Mouse (Mus musculus) kidney, adult 2 months (tissue): ENCODE measurements around the gene Gtf2i. TPM values are rescaled to one million over a fixed set of nuclear protein-coding genes. Genes with fewer than 3 reads are reported as not detected.

Source experiments
- DNase-seq: peaks from one replicate; pipeline ENCODE4 v3.0.0; 2021
- H3K27ac ChIP-seq: fragments of 200-500 bp; 2 replicates; pipeline ENCODE4 v1.5.1; 2012; ENCODE audit warnings: low read depth, low read length, control low read depth, inconsistent platforms; ENCODE audit not compliant: insufficient read depth
- H3K27me3 ChIP-seq: fragments of 200-500 bp; replicated peaks from 2 replicates; pipeline ENCODE4 v1.6.1; 2012; ENCODE audit warnings: mild to moderate bottlenecking, moderate library complexity, low read length, inconsistent platforms; ENCODE audit not compliant: control insufficient read depth, insufficient read depth
- H3K36me3 ChIP-seq: fragments of 200-500 bp; 2 replicates; pipeline ENCODE4 v1.6.1; 2012; ENCODE audit warnings: mild to moderate bottlenecking, moderate library complexity, low read length, inconsistent platforms; ENCODE audit not compliant: control insufficient read depth, insufficient read depth
- H3K4me1 ChIP-seq: fragments of 200-500 bp; 2 replicates; pipeline ENCODE4 v1.6.1; 2011; ENCODE audit warnings: low read length; ENCODE audit not compliant: control insufficient read depth, insufficient read depth
- H3K4me3 ChIP-seq: fragments of 200-500 bp; 2 replicates; pipeline ENCODE4 v1.5.1; 2011; ENCODE audit warnings: mild to moderate bottlenecking, low read depth, low read length, control low read depth; ENCODE audit not compliant: insufficient read depth
- CTCF ChIP-seq: fragments of 200-500 bp; conservative IDR thresholded peaks from 2 replicates; pipeline ENCODE4 v1.5.1; 2011; ENCODE audit warnings: low read depth, mild to moderate bottlenecking, control low read depth, low read length, moderate library complexity, mixed read lengths; ENCODE audit not compliant: insufficient read depth, insufficient read length
- POLR2A ChIP-seq: fragments of 200-500 bp; IDR thresholded peaks from one replicate; pipeline ENCODE4 v1.6.1; 2011; ENCODE audit warnings: low read depth, low read length, control low read depth
- WGBS: fragments of 180-500 bp; shearing (Covaris S2); methylation state at CpG from one replicate; pipeline ENCODE4 v1.1.7; 2018; 5-methylcytosine and 5-hydroxymethylcytosine counted together
- polyA plus RNA-seq: library from polyadenylated mRNA; depleted of rRNA; stranded (reverse); fragments of >200 nt; gene quantifications from 2 replicates; pipeline ENCODE4 v1.2.3, GENCODE M21; 2012

The Gtf2i gene
- polyA plus RNA-seq, 1 experiment: 103 TPM

DNA sequence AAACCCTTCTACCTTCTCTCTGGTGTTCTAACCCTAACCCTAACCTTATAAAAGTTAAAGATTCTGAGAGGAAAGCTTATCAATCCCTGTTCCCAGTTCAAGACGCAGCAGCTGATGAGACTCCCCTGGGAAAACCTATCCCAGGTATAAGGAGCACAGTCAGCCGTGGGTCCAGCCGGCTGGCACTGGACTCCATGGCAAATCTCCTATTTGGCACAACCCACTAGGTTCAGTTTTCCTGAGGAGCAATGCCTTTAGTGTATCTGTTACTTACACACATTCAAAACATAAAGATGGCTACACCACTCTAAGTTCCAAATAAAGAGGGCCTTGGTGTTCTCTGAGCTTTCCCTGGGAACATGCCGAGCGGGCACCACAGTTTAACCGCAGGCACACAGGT, 23.5 kb downstream of the Gtf2i start:
- TF ChIP-seq CTCF (no peak), POLR2A (no peak)
- Histone ChIP-seq H3K27ac (no peak overlapping the region), H3K4me1 (peaks cover 11% of the 10 kb centered on the region; the same call in 1 of the 2 replicates), H3K27me3 (no peaks in the 10 kb centered on the region), H3K4me3 (no peak overlapping the region), H3K36me3 (peaks cover 2% of the 10 kb centered on the region; the same call in 1 of the 2 replicates)
- peak; percentile 27 for DNase-seq
- WGBS: 64% methylated on average over 6 of the region's 6 CpGs

DNA sequence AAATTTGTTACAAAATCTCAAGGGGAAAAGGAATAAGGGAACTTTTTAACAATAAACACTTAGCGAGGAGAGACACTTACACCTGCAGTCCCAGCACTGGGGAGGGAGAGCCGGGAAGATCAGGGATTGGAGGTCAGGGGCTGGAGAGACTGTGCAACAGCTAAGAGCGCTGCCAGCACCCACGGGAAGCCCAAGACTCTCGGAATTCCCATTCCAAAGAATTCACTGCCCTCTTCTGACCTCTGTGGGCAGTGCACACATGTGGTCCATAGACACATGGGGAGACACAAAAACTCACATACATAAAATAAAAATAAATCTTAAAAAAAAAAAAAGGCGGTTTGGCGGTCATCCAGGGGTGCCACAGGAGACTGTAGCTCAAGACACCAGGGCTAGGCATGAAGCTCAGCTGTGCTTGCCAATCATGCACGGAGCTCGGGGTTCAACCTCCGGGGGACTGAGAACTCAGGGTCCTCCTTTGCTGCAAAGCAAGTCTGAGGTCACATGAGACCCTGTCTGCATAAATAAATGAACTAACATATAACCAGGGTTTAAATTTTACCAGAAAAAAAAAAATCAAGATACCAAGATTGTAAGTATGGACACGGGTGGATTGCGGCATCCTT, 24.5 kb downstream of the Gtf2i start:
- TF ChIP-seq POLR2A (no peak), CTCF (no peak; the same call in 1 of the 2 replicates)
- peaks cover 2% of the 10 kb centered on the region; the same call in 1 of the 2 replicates for H3K36me3 ChIP-seq
- WGBS: 56% methylated on average over 12 of the region's 12 CpGs
- peaks cover 5% of the 10 kb centered on the region; the same call in 1 of the 2 replicates for H3K4me1 ChIP-seq
- no peak overlapping the region for H3K4me3 ChIP-seq
- no peak overlapping the region for H3K27ac ChIP-seq
- peak; percentile 61 for DNase-seq
- H3K27me3 ChIP-seq: no peaks in the 10 kb centered on the region

DNA sequence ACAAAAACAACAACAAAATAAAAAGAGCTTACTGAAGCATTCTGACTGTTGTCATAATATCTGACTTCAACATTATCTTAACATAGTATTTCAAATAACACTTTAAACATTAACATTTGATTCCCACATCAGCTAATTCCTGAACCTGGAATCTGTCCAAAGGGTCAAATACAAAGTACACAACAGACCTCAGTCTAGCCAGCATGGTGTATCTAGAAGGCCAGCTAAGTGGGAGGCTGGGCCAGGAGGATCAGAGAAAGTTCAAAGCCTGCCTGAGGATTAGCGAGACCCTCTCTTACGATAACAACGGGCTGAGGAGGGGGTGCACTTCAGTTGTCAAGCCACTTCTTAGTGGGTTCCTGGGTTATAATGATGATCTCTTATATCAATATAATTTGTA, 26.5 kb downstream of the Gtf2i start:
- no peak overlapping the region for H3K27ac ChIP-seq
- H3K36me3 ChIP-seq: peaks cover 3% of the 10 kb centered on the region; the same call in 1 of the 2 replicates
- TF ChIP-seq POLR2A (no peak), CTCF (no peak)

DNA sequence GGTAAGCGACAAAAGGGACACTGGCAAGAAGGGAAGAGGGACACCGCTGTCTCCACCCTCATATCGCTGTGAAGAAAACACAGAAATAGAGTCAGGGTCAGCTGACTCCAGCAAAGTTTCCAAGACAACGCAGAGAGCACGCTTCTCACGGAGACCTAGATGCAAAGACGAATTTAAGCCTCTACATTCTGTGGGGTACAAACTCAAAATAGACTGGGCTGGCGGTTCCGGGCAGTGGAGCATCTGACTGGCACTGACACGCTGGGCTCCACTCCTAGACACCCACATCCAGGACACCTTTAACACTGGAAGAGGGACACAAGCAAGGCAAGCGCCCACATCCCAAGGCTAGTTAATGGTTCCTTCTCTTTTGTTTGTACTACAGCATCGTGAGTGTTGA, 29.6 kb downstream of the Gtf2i start:
- TF ChIP-seq POLR2A (no peak), CTCF (no peak)
- H3K27ac ChIP-seq: no peak overlapping the region
- no peaks in the 10 kb centered on the region for H3K27me3 ChIP-seq
- H3K4me1 ChIP-seq: peaks cover 3% of the 10 kb centered on the region; the same call in 1 of the 2 replicates
- H3K36me3 ChIP-seq: peaks cover 3% of the 10 kb centered on the region; the same call in 1 of the 2 replicates
- no peak for DNase-seq
- 91% methylated on average over 12 of the region's 12 CpGs for WGBS
- H3K4me3 ChIP-seq: no peak overlapping the region

More for the DNA sequence above, 26.5 kb downstream of the Gtf2i start:
- whole genome bisulfite sequencing: 63% methylated on average over 3 of the region's 3 CpGs
- peak; percentile 90 for DNase-seq
- Histone ChIP-seq H3K27me3 (no peaks in the 10 kb centered on the region), H3K4me1 (peaks cover 3% of the 10 kb centered on the region; the same call in 1 of the 2 replicates), H3K4me3 (no peak overlapping the region)

DNA sequence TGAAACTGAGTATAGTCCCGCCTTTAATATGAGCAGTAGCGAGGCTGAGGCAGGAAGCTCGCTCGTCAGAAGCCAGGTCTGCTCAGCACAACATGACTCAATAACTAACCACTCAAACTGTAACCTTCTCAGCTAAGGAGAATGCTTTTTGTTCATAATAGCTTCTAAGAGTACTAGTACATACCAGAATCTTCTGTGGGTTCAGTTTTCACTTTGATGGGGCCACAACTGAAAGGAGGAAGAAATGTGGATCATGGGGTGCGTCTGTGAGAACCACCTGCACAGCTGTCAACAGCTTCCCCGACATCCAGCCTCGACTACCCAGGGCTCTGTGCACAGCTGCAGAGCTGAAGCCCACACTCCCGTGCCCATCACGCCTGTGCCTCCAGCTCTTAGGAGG, 32.0 kb downstream of the Gtf2i start:
- H3K27me3 ChIP-seq: no peaks in the 10 kb centered on the region
- peaks cover 7% of the 10 kb centered on the region; the same call in 1 of the 2 replicates for H3K4me1 ChIP-seq
- H3K36me3 ChIP-seq: peaks cover 1% of the 10 kb centered on the region; the same call in 1 of the 2 replicates
- TF ChIP-seq CTCF (no peak), POLR2A (no peak)
- no peak overlapping the region for H3K4me3 ChIP-seq
- 83% methylated on average over 9 of the region's 9 CpGs for WGBS
- DNase-seq: no peak
- no peak overlapping the region for H3K27ac ChIP-seq

DNA sequence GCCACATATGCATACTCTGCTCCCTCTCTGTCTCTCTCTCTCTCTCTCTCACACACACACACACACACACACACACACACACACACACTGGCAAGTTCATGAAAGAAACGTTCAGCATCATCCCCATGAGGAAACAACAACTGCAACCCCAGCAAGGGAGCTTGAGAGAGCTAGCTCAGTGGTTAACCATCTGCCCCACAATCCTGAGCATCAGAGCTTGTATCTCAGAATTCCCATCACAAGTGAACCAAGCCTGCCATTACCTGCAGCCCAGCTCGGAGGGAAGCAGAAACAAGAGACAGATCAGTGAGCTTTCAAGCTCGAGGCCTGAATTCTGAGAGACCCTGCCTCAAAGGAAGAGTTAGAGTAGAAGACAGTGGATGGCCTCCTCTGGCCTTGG, 32.5 kb downstream of the Gtf2i start:
- Histone ChIP-seq H3K36me3 (peaks cover 1% of the 10 kb centered on the region; the same call in 1 of the 2 replicates), H3K27ac (no peak overlapping the region), H3K27me3 (no peaks in the 10 kb centered on the region), H3K4me3 (no peak overlapping the region), H3K4me1 (peaks cover 7% of the 10 kb centered on the region; the same call in 1 of the 2 replicates)
- WGBS: 63% methylated on average over 3 of the region's 3 CpGs
- TF ChIP-seq CTCF: no peak
- no peak for DNase-seq

DNA sequence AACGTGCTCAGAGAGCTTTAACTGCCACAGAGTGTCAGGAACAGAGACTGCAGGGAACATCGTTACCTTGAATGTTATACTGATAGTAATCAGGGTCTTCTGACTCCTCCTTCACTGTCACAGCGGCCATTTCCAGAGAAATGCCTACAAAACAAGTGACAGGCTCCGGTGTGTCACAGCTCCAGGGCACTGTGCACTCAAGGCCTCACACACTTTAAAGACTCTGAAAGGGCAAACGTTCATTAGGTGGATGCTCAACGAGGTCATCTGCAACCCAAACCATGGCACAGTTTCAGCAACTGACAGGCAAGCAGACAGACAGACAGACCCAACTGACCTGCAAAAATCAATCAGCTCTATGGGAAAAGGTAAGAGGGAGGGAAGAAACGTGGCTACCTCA, 35.2 kb downstream of the Gtf2i start:
- Histone ChIP-seq H3K4me1 (peaks cover 16% of the 10 kb centered on the region), H3K27me3 (no peaks in the 10 kb centered on the region), H3K4me3 (no peak overlapping the region), H3K27ac (no peak overlapping the region), H3K36me3 (peaks cover 1% of the 10 kb centered on the region; the same call in 1 of the 2 replicates)
- 67% methylated on average over 7 of the region's 7 CpGs for WGBS
- DNase-seq: no peak
- TF ChIP-seq POLR2A (no peak), CTCF (no peak)
